Mouse (Mus musculus): ENCODE data around the gene Ipo4.

The Ipo4 gene

GRCm38 (mm10) chr14:55603271-55603632 lies 32.5 kb downstream of the Ipo4 start, which contains the start of gene Irf9:
Gene Irf9, plus strand, starts transcription at chr14:55603571.
- H3K9me3 ChIP-seq (ENCODE audit: low read length): no peaks in the 10 kb centered on the region
- H3K27me3 ChIP-seq (ENCODE audit: insufficient read depth, low read length): no peaks in the 10 kb centered on the region
- peak within 1 kb of the TSS; percentile 74 for H3K4me3 ChIP-seq (replicated peaks; ENCODE audit: low read length)
- peaks cover 80% of the 10 kb centered on the region for H3K4me1 ChIP-seq (replicated peaks; ENCODE audit: low read depth, low read length)
- TF ChIP-seq POU5F1 (IDR thresholded peaks at IDR 0.05; ENCODE audit: borderline replicate concordance, low read length) (no peak), CTCF (conservative IDR thresholded peaks at IDR 0.05; ENCODE audit: low read length) (no peak), NANOG (IDR thresholded peaks at IDR 0.05; ENCODE audit: borderline replicate concordance, low read length) (no peak)
- H3K36me3 ChIP-seq (ENCODE audit: insufficient read depth, low read length): peaks cover 84% of the 10 kb centered on the region

GRCm38 (mm10) chr14:55598521-55599390 lies 37.0 kb downstream of the Ipo4 start:
- Histone ChIP-seq H3K9me3 (ENCODE audit: low read length) (no peaks in the 10 kb centered on the region), H3K4me3 (replicated peaks; ENCODE audit: low read length) (no peak overlapping the region), H3K4me1 (replicated peaks; ENCODE audit: low read depth, low read length) (peaks cover 55% of the 10 kb centered on the region), H3K36me3 (ENCODE audit: insufficient read depth, low read length) (peaks cover 97% of the 10 kb centered on the region), H3K27me3 (ENCODE audit: insufficient read depth, low read length) (no peaks in the 10 kb centered on the region)
- TF ChIP-seq POU5F1 (IDR thresholded peaks at IDR 0.05; ENCODE audit: borderline replicate concordance, low read length) (no peak), CTCF (conservative IDR thresholded peaks at IDR 0.05; ENCODE audit: low read length) (no peak), NANOG (IDR thresholded peaks at IDR 0.05; ENCODE audit: borderline replicate concordance, low read length) (no peak)

GRCm38 (mm10) chr14:55596036-55596690 lies 39.6 kb downstream of the Ipo4 start:
- H3K4me3 ChIP-seq (replicated peaks; ENCODE audit: low read length): no peak overlapping the region
- H3K9me3 ChIP-seq (ENCODE audit: low read length): no peaks in the 10 kb centered on the region
- TF ChIP-seq CTCF (conservative IDR thresholded peaks at IDR 0.05; ENCODE audit: low read length): no peak
- TF ChIP-seq POU5F1 (IDR thresholded peaks at IDR 0.05; ENCODE audit: borderline replicate concordance, low read length): no peak
- TF ChIP-seq NANOG (IDR thresholded peaks at IDR 0.05; ENCODE audit: borderline replicate concordance, low read length): no peak
- H3K27me3 ChIP-seq (ENCODE audit: insufficient read depth, low read length): no peaks in the 10 kb centered on the region
- peaks cover 46% of the 10 kb centered on the region for H3K4me1 ChIP-seq (replicated peaks; ENCODE audit: low read depth, low read length)
- H3K36me3 ChIP-seq (ENCODE audit: insufficient read depth, low read length): peaks cover 79% of the 10 kb centered on the region

- H3K36me3 ChIP-seq (ENCODE audit: insufficient read depth, low read length): peaks cover 59% of the 10 kb centered on the region
- H3K9me3 ChIP-seq (ENCODE audit: low read length): no peaks in the 10 kb centered on the region
- no peaks in the 10 kb centered on the region for H3K27me3 ChIP-seq (ENCODE audit: insufficient read depth, low read length)
- H3K4me3 ChIP-seq (replicated peaks; ENCODE audit: low read length): peak overlapping the region; percentile 99
- TF ChIP-seq POU5F1 (IDR thresholded peaks at IDR 0.05; ENCODE audit: borderline replicate concordance, low read length): no peak
- no peak for TF ChIP-seq NANOG (IDR thresholded peaks at IDR 0.05; ENCODE audit: borderline replicate concordance, low read length)
- no peak for TF ChIP-seq CTCF (conservative IDR thresholded peaks at IDR 0.05; ENCODE audit: low read length)
- peaks cover 52% of the 10 kb centered on the region for H3K4me1 ChIP-seq (replicated peaks; ENCODE audit: low read depth, low read length)
Observed at GRCm38 (mm10) chr14:55592226-55592625, 43.5 kb downstream of the Ipo4 start.

GRCm38 (mm10) chr14:55591331-55591891 lies 44.3 kb downstream of the Ipo4 start, which contains the start of gene Rnf31:
Gene Rnf31, plus strand, starts transcription at chr14:55591708.
- peaks cover 49% of the 10 kb centered on the region for H3K4me1 ChIP-seq (replicated peaks; ENCODE audit: low read depth, low read length)
- TF ChIP-seq NANOG (IDR thresholded peaks at IDR 0.05; ENCODE audit: borderline replicate concordance, low read length) (no peak), CTCF (conservative IDR thresholded peaks at IDR 0.05; ENCODE audit: low read length) (no peak), POU5F1 (IDR thresholded peaks at IDR 0.05; ENCODE audit: borderline replicate concordance, low read length) (no peak)
- H3K4me3 ChIP-seq (replicated peaks; ENCODE audit: low read length): peak within 1 kb of the TSS; percentile 99
- no peaks in the 10 kb centered on the region for H3K27me3 ChIP-seq (ENCODE audit: insufficient read depth, low read length)
- H3K9me3 ChIP-seq (ENCODE audit: low read length): no peaks in the 10 kb centered on the region
- H3K36me3 ChIP-seq (ENCODE audit: insufficient read depth, low read length): peaks cover 55% of the 10 kb centered on the region

- Histone ChIP-seq H3K9me3 (ENCODE audit: low read length) (no peaks in the 10 kb centered on the region), H3K4me1 (replicated peaks; ENCODE audit: low read depth, low read length) (peaks cover 49% of the 10 kb centered on the region), H3K4me3 (replicated peaks; ENCODE audit: low read length) (peak within 1 kb of the TSS; percentile 99), H3K27me3 (ENCODE audit: insufficient read depth, low read length) (no peaks in the 10 kb centered on the region), H3K36me3 (ENCODE audit: insufficient read depth, low read length) (peaks cover 49% of the 10 kb centered on the region)
- TF ChIP-seq NANOG (IDR thresholded peaks at IDR 0.05; ENCODE audit: borderline replicate concordance, low read length) (no peak), CTCF (conservative IDR thresholded peaks at IDR 0.05; ENCODE audit: low read length) (no peak), POU5F1 (IDR thresholded peaks at IDR 0.05; ENCODE audit: borderline replicate concordance, low read length) (no peak)
Observed at GRCm38 (mm10) chr14:55590748-55591330, 44.9 kb downstream of the Ipo4 start, which contains the start of gene Psme2. Gene Psme2, minus strand, starts transcription at chr14:55591113.

GRCm38 (mm10) chr14:55589771-55590448 lies 45.8 kb downstream of the Ipo4 start:
- Histone ChIP-seq H3K4me1 (replicated peaks; ENCODE audit: low read depth, low read length) (peaks cover 54% of the 10 kb centered on the region), H3K27me3 (ENCODE audit: insufficient read depth, low read length) (no peaks in the 10 kb centered on the region), H3K9me3 (ENCODE audit: low read length) (no peaks in the 10 kb centered on the region), H3K4me3 (replicated peaks; ENCODE audit: low read length) (peak overlapping the region; percentile 99), H3K36me3 (ENCODE audit: insufficient read depth, low read length) (peaks cover 40% of the 10 kb centered on the region)
- TF ChIP-seq POU5F1 (IDR thresholded peaks at IDR 0.05; ENCODE audit: borderline replicate concordance, low read length) (no peak), CTCF (conservative IDR thresholded peaks at IDR 0.05; ENCODE audit: low read length) (no peak), NANOG (IDR thresholded peaks at IDR 0.05; ENCODE audit: borderline replicate concordance, low read length) (no peak)

Data from E14TG2a.4 (cell line).